Mouse (Mus musculus) erythroblast, embryonic 14.5 days (primary cell): ENCODE measurements around the gene Col5a1.

Source experiments
- GATA1 ChIP-seq: IDR thresholded peaks from 2 replicates; pipeline ENCODE4 v1.6.1; 2012; ENCODE audit warnings: low read length, inconsistent platforms, mixed read lengths
- TAL1 ChIP-seq: IDR thresholded peaks from 3 replicates; pipeline ENCODE4 v1.6.1; 2012; ENCODE audit warnings: low read length, inconsistent platforms, mixed read lengths

DNA sequence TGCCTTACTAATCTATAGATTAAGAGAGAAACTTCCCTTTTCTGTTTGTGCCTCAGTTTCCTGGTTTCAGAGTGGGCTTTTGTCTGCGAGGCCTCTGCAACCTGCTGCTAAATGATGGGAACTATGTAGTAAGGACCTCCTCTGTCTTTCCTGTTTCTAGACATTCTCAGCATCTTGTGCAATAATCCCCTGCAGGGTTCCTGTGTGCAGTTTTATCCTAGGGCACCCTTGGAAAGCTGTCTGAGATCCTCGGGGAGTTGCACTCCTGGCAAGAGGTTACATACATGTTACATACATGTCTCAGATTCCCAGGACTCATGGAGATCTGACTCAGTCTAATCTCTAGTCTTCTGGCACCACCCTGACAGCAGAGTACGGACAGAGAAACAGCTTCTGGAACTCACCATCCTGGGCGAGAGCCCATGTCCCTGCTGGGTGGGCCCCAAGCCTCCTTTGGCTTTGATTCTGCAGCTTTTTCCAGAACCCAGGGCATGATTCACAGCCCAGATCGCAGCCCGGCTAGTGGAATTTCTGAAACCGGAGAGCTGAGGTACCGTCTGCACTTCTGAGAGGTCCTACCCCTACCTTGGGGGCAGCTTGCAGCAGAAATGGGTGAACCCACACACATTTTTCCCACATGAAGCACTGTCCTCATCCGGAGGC lies 24.5 kb upstream of the Col5a1 start:
- TF ChIP-seq GATA1 (no peak), TAL1 (no peak)
